Mouse (Mus musculus) small intestine, adult 2 months (tissue): ENCODE results near the gene S100a13.

Experiments used
- CTCF ChIP-seq: fragments of 200-500 bp; IDR thresholded peaks from 2 replicates; pipeline ENCODE4 v1.5.1; 2012; ENCODE audit warnings: low read depth, mild to moderate bottlenecking, control low read depth, inconsistent platforms, low read length, moderate library complexity, mixed read lengths; ENCODE audit not compliant: insufficient replicate concordance, insufficient read length; ENCODE audit errors: extremely low read depth
- POLR2A ChIP-seq: fragments of 200-500 bp; IDR thresholded peaks from 2 replicates; pipeline ENCODE4 v1.6.1; 2012; ENCODE audit warnings: low read depth, mild to moderate bottlenecking, control low read depth, inconsistent platforms, low read length, moderate library complexity

- TF ChIP-seq POLR2A (no peak), CTCF (no peak)
Observed at GRCm38 (mm10) chr3:90464552-90465080, 49.6 kb upstream of the S100a13 start.
